Mouse (Mus musculus): ENCODE results near the gene Gm15448. TPM values are rescaled to one million over a fixed set of nuclear protein-coding genes. Genes with fewer than 3 reads are reported as not detected.
"Not testable (repeated sequence)": the region's sequence is repeated elsewhere in the genome, so short reads cannot be mapped to it uniquely, and the experiment has no call there.

The Gm15448 gene
- polyA plus RNA-seq (2015; fragmentation: Nextera tagmentation; extraction: Ambion mirVana): 0.07 TPM in 1 of 2 replicates, not detected in the other

- H3K9me3 ChIP-seq (ENCODE audit: control insufficient read depth, low read length); H3K27ac ChIP-seq (ENCODE audit: low read length); H3K27me3 ChIP-seq (replicated peaks; ENCODE audit: control insufficient read depth, insufficient read depth, low read length); H3K4me3 ChIP-seq (ENCODE audit: low read length); H3K4me2 ChIP-seq (ENCODE audit: low read depth, low read length); H3K4me1 ChIP-seq (ENCODE audit: control insufficient read depth, insufficient read depth, low read length); H3K9ac ChIP-seq (ENCODE audit: low read depth, low read length); ATAC-seq; H3K36me3 ChIP-seq (ENCODE audit: control insufficient read depth, insufficient read depth, low read length): not testable (repeated sequence)
- WGBS: 38% methylated on average over 1 of the region's 3 CpGs
These were observed at the start of gene Gm15448 for GRCm38 (mm10) chr7:3825599-3825998. Gm15448 (minus strand) TSS chr7:3825687.

- H3K27me3 ChIP-seq (replicated peaks; ENCODE audit: control insufficient read depth, insufficient read depth, low read length); H3K27ac ChIP-seq (ENCODE audit: low read length); H3K4me3 ChIP-seq (ENCODE audit: low read length); H3K9ac ChIP-seq (ENCODE audit: low read depth, low read length); H3K4me1 ChIP-seq (ENCODE audit: control insufficient read depth, insufficient read depth, low read length); H3K4me2 ChIP-seq (ENCODE audit: low read depth, low read length); H3K9me3 ChIP-seq (ENCODE audit: control insufficient read depth, low read length); ATAC-seq; H3K36me3 ChIP-seq (ENCODE audit: control insufficient read depth, insufficient read depth, low read length): not testable (repeated sequence)
- WGBS: no CpG with 5 or more reads among the region's 1 CpGs
These were observed 49.5 kb upstream of the Gm15448 start for GRCm38 (mm10) chr7:3875032-3875431.

GRCm38 (mm10) chr7:3844951-3845350 is 19.5 kb upstream of the Gm15448 start, which contains the start of gene Pira2:
Pira2 (minus strand) TSS chr7:3845051.
- ATAC-seq; H3K4me1 ChIP-seq (ENCODE audit: control insufficient read depth, insufficient read depth, low read length); H3K27ac ChIP-seq (ENCODE audit: low read length); H3K9ac ChIP-seq (ENCODE audit: low read depth, low read length); H3K36me3 ChIP-seq (ENCODE audit: control insufficient read depth, insufficient read depth, low read length); H3K4me3 ChIP-seq (ENCODE audit: low read length); H3K9me3 ChIP-seq (ENCODE audit: control insufficient read depth, low read length); H3K27me3 ChIP-seq (replicated peaks; ENCODE audit: control insufficient read depth, insufficient read depth, low read length); H3K4me2 ChIP-seq (ENCODE audit: low read depth, low read length): not testable (repeated sequence)
- WGBS: no CpG with 5 or more reads among the region's 2 CpGs

- H3K4me1 ChIP-seq (ENCODE audit: control insufficient read depth, insufficient read depth, low read length); H3K4me2 ChIP-seq (ENCODE audit: low read depth, low read length); H3K9me3 ChIP-seq (ENCODE audit: control insufficient read depth, low read length); H3K4me3 ChIP-seq (ENCODE audit: low read length); ATAC-seq; H3K27me3 ChIP-seq (replicated peaks; ENCODE audit: control insufficient read depth, insufficient read depth, low read length); H3K27ac ChIP-seq (ENCODE audit: low read length); H3K36me3 ChIP-seq (ENCODE audit: control insufficient read depth, insufficient read depth, low read length); H3K9ac ChIP-seq (ENCODE audit: low read depth, low read length): not testable (repeated sequence)
- WGBS: no CpG with 5 or more reads among the region's 1 CpGs
These were observed 12.4 kb upstream of the Gm15448 start for GRCm38 (mm10) chr7:3837854-3838253.

- not testable (repeated sequence) for H3K4me2 ChIP-seq (ENCODE audit: low read depth, low read length); H3K27me3 ChIP-seq (replicated peaks; ENCODE audit: control insufficient read depth, insufficient read depth, low read length); H3K4me3 ChIP-seq (ENCODE audit: low read length); ATAC-seq; H3K9me3 ChIP-seq (ENCODE audit: control insufficient read depth, low read length); H3K27ac ChIP-seq (ENCODE audit: low read length); H3K36me3 ChIP-seq (ENCODE audit: control insufficient read depth, insufficient read depth, low read length); H3K9ac ChIP-seq (ENCODE audit: low read depth, low read length); H3K4me1 ChIP-seq (ENCODE audit: control insufficient read depth, insufficient read depth, low read length)
These were observed 5.1 kb upstream of the Gm15448 start for GRCm38 (mm10) chr7:3830633-3831032.

- H3K9me3 ChIP-seq (ENCODE audit: control insufficient read depth, low read length); H3K4me3 ChIP-seq (ENCODE audit: low read length): not testable (repeated sequence)
These were observed 13.6 kb downstream of the Gm15448 start for GRCm38 (mm10) chr7:3811912-3812311.

GRCm38 (mm10) chr7:3802935-3803334 is 22.6 kb downstream of the Gm15448 start:
- not testable (repeated sequence) for ATAC-seq; H3K27me3 ChIP-seq (replicated peaks; ENCODE audit: control insufficient read depth, insufficient read depth, low read length); H3K4me2 ChIP-seq (ENCODE audit: low read depth, low read length); H3K27ac ChIP-seq (ENCODE audit: low read length); H3K4me1 ChIP-seq (ENCODE audit: control insufficient read depth, insufficient read depth, low read length); H3K4me3 ChIP-seq (ENCODE audit: low read length); H3K36me3 ChIP-seq (ENCODE audit: control insufficient read depth, insufficient read depth, low read length); H3K9me3 ChIP-seq (ENCODE audit: control insufficient read depth, low read length); H3K9ac ChIP-seq (ENCODE audit: low read depth, low read length)
- 83% methylated on average over 4 of the region's 4 CpGs for WGBS

More at GRCm38 (mm10) chr7:3811912-3812311, 13.6 kb downstream of the Gm15448 start:
- H3K4me1 ChIP-seq (ENCODE audit: control insufficient read depth, insufficient read depth, low read length); H3K36me3 ChIP-seq (ENCODE audit: control insufficient read depth, insufficient read depth, low read length); H3K4me2 ChIP-seq (ENCODE audit: low read depth, low read length); H3K9ac ChIP-seq (ENCODE audit: low read depth, low read length); H3K27ac ChIP-seq (ENCODE audit: low read length); H3K27me3 ChIP-seq (replicated peaks; ENCODE audit: control insufficient read depth, insufficient read depth, low read length); ATAC-seq: not testable (repeated sequence)

- not testable (repeated sequence) for H3K4me1 ChIP-seq (ENCODE audit: control insufficient read depth, insufficient read depth, low read length); H3K9me3 ChIP-seq (ENCODE audit: control insufficient read depth, low read length); H3K27me3 ChIP-seq (replicated peaks; ENCODE audit: control insufficient read depth, insufficient read depth, low read length); ATAC-seq; H3K9ac ChIP-seq (ENCODE audit: low read depth, low read length); H3K36me3 ChIP-seq (ENCODE audit: control insufficient read depth, insufficient read depth, low read length); H3K27ac ChIP-seq (ENCODE audit: low read length); H3K4me3 ChIP-seq (ENCODE audit: low read length); H3K4me2 ChIP-seq (ENCODE audit: low read depth, low read length)
- WGBS: 68% methylated on average over 3 of the region's 3 CpGs
These were observed 25.5 kb downstream of the Gm15448 start for GRCm38 (mm10) chr7:3799940-3800339.

GRCm38 (mm10) chr7:3796286-3796685 is 29.2 kb downstream of the Gm15448 start:
- H3K27me3 ChIP-seq (replicated peaks; ENCODE audit: control insufficient read depth, insufficient read depth, low read length); H3K9me3 ChIP-seq (ENCODE audit: control insufficient read depth, low read length); H3K27ac ChIP-seq (ENCODE audit: low read length); H3K36me3 ChIP-seq (ENCODE audit: control insufficient read depth, insufficient read depth, low read length); H3K4me1 ChIP-seq (ENCODE audit: control insufficient read depth, insufficient read depth, low read length); H3K4me2 ChIP-seq (ENCODE audit: low read depth, low read length); H3K4me3 ChIP-seq (ENCODE audit: low read length); H3K9ac ChIP-seq (ENCODE audit: low read depth, low read length); ATAC-seq: not testable (repeated sequence)
